Mouse (Mus musculus): ENCODE results near the gene Hrc.
A peak's percentile ranks its signal among the peaks of the same experiment; 100 is the strongest.
"Not testable (repeated sequence)": the region's sequence is repeated elsewhere in the genome, so short reads cannot be mapped to it uniquely, and the experiment has no call there.

The Hrc gene

DNA sequence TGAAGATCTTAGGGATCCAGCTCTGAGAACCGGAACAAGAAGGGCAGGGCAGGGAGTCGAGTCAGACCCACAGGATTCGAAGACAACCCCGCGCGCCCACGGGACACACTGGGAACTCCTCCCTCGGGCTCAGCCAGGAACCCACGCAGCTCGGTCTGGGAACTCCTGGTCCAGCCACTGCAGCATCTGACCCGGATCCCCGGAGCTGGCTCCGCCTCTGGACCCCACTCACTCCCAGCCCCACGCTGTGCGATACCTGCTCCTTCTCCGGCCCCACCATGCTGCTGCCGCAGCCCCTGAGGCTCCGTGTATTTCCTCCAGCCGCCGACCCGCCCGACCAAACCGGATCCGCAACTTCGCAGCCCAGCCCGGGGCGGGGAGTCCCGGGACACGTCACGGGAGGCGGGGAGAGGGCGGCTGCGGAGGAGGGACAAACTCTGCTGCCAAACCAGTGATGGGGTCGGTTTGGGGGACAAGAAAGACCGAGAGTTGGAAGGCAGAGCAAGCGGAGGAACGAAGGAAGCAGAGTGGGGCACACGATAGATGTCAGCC, 1.6 kb upstream of the Hrc start, which contains the start of gene Trpm4:
Gene Trpm4 (minus strand): TSS at position 350 of the 552 bp plus-strand sequence.
- DNase-seq (ENCODE audit: low read depth, low spot score): peak; percentile 69

DNA sequence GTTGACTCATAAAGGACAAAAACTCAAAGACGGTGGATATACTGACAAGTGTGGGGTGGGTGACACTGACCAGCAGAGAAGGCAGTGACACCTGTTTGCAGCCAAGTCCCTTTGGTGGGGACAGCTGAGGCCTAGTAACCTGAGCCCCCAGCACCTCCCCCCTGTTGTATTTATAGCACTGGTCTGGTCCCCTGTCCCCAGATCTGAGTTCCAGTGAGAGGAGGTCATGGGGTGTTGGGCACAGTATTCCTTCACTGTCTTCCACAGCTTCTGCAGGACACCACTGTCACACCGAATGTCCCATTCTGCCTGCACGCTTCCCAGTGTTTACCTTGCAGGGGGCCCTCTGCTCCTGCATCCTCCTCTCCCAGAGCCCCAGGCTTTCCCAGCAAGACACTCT, 485 bp upstream of the Hrc start:
- DNase-seq (ENCODE audit: low read depth, low spot score): no peak

DNA sequence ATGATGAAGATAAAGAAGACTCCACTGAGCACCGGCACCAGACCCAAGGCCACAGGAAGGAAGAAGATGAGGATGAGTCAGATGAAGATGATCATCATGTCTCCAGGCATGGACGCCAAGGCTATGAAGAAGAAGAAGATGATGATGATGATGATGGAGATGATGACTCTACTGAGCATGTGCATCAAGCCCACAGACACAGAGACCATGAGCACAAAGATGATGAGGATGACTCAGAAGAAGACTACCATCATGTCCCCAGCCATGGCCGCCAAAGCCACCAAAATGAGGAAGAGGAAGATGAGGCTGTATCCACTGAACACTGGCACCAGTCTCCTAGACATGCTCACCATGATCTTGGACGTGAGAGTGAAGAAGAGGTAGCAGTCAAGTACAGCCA, 1.2 kb downstream of the Hrc start:
- DNase-seq (ENCODE audit: low read depth, low spot score): no peak

DNA sequence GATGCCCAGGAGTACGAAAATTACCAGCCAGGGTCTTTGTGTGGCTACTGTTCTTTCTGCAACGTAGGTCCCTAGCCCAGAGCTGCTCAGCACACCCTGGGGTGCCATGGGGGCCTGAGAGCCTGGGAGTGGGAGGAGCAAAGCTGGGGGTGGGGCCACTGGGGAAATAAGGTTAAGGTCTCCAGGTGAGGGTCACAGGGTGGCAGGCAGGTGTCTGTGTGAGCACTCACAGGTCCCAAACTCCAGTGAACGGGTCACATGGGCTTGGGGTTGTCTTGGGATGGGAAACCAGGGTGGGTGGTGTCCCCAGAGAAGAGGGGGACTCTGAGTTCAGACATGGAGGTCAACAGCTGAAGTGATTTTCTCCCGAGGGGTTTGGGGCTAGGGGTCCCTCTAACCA, 2.4 kb downstream of the Hrc start:
- no peak for DNase-seq (ENCODE audit: low read depth, low spot score)

DNA sequence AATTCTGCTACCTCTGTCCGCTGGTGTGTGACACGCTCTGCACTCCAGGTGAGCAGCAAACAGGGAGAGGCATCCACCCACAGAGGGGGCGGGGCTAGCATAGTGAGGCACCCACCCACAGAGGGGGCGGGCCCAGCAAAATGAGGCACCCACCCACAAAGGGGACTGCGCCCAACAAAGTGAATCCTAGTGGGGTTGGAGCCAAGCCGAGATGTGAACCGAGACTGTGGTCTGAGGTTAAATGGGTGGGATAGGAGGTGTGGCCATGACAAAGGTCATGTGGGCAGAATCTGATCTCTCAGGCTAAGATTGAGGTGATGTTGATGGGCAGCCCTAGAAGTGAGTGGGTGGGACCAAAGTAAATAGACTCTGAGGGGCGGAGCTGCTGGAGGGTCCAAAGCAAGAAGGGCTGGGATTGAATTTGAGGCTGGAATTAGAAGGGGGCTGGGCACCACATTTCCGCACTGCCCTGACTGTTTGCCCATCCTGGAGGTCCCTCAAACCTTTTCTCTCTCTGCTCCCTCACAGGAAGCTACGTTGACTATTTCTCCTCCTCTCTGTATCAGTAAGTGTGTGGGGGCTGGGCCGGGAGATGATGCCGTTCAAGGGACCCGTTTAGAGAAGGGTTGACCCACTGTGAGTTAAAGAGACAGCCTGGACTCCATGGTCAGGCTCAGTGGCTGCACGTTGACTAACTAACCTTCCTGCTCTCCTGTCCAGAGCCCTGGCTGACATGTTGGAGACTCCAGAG, 3.2 kb downstream of the Hrc start:
- no peak for DNase-seq (ENCODE audit: low read depth, low spot score)

DNA sequence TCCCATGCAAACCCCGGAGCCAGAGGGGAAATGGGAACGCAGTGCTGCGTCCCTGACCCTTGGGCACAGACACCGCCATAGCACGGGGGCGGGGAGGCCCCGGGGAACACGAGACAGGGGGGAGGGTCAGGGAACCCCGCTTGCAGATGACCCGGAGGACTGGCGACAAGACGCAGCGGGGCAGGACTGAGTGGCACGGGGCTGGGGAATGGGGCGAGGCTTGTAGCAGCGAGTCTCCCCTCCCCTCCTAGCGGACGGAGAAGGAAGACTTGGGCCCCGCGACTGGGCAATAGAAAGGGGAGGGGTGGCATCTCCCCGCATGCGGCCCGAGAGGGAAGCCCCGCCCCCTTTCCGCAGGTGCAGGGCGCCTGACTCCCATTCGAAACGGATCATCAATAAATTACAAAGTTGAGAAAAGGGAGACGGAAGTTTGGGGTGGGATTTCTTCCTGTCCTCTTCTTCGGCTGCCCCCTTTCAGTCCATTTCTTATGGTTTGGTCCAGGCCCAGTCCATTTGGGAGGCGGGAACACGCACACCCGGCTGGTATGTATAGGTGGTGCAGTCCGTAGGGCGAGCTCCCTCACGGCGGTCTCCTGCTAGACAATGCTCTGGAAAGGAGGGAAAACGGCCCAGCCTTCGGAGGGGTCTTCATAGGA, 4.4 kb downstream of the Hrc start:
- peak; percentile 82 for DNase-seq (ENCODE audit: low read depth, low spot score)

DNA sequence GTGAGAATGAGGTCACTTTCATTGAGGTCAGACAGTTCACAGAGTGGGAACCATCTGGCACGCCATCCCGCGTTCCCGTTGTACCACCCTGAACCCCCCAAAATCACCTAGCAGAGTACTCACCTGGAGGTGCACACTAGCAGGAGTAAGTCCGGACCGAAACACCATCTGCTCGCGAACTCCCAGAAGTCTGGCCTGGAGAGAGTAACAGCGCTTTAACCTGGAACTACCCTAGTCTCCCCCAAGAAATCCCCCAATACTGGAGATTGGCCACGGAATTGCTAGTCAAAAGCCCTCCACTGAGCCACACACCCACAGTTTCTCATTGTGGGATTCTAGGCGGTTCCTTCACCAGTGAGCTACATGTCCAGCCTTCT, 5.0 kb downstream of the Hrc start:
- no peak for DNase-seq (ENCODE audit: low read depth, low spot score)

DNA sequence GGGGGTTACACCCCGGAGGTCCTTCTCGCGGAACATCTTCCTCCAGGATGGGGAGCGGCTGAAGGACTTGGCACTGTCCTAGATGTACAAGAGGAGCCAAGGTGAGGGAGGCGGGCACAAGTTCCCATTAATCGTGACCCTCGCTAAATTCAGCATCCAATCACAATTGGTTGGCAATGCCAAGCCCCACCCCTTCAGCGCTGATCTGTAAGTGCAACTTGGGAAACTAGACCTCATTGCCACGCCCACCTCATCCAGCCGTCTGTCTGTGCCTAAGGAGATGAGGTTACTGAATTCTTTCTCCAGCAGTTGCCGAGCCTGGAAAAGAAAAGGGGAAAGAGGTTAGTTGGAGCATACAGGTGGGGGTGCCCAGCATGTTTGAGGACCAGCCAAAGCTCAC, 5.6 kb downstream of the Hrc start:
- DNase-seq (ENCODE audit: low read depth, low spot score): peak; percentile 74

DNA sequence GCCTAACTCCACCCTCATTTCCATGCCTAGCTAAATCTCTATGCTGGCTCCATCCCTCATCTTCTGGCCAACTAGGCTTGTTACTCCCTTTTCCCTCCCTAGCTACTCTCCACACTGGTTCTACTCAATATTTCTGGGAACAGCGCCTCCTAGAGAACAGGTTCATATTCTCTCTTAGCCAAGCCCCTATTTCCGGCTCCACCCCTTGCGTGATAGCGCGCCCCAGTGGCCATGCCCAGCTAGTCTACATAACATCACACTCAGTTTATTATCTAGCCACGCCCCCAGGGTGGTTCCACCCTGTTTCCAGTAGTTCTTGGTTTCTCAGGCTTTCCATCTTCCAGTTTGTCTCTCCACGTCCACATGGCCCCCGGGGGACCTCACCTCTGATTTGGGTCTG, 6.2 kb downstream of the Hrc start:
- DNase-seq (ENCODE audit: low read depth, low spot score): peak; percentile 86

DNA sequence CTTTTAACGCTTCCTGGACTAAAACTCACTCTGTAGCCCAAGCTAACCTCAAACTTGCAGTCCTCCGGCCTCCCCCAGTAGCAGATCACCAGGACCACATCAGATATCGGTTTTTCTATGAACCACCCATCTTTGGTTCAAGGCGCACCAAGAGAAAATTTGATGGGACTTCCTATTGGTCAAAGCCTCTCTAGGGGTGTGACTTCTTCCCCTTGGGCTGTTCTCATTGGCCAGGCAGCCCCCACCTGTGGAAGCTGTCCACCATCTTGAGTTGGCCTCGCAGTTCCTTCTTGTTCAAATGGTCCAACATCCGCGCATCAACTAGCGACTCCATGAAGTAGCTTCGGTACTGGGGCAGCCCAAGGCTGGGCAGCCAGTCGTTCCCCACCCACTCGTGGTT, 7.0 kb downstream of the Hrc start:
- no peak for DNase-seq (ENCODE audit: low read depth, low spot score)

DNA sequence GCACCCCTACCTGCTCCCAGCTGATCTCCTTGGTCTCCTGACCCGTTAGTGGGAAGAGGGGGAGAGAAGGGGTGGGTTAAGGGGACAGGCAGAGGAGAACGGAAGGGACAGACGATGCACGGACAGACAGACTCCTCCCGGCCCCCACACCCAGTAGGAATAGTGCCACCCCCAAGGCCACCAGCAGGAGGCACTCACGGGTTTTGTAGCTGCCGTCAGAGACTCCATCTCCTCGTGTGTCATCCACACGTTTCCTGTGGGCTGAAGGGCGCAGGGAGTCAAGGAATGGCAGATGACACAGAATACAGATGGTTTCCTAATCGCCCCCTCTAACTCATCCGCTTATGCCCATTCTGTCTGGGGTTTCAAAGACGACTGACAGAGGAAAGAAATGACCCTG, 8.5 kb downstream of the Hrc start:
- no peak for DNase-seq (ENCODE audit: low read depth, low spot score)

DNA sequence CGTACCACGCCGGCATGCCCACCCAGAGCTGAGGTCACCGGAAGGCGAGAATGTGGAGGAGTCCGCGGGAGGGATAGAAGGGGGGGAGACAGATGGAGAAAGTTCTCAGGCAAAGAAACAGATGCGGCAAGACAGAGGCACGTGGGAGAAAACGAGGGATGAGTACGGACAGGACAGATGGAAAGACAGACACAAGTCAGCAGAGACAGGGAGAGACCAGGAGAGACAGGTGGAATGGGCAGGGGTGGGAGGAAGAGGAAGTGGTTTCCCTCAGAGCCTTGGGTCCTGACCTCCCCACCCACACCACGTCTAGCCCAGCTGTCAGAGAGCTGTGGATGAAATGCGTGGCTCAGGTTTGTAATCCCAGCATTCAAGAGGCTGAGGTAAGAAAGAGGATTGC, 11.8 kb downstream of the Hrc start:
- no peak for DNase-seq (ENCODE audit: low read depth, low spot score)

DNA sequence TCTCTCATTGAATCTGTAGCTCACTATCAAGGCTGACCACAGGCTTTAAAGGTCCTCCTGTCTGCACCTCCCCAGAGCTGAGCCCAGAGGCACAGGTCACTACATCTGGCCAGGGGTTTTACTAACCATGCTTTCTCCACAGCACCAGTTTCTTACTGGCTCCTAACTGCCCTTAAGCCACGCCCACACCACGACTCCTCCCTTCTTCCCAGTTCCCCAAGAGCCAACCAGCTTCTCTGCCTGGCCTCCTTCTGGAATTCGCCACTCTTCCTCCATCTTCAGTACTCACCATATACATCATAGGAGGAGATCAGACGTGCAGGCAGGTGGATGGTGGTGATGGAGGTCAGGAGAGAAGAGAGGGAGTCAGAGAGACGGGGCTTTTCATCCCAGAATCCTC, 18.0 kb downstream of the Hrc start:
- DNase-seq (ENCODE audit: low read depth, low spot score): no peak

DNA sequence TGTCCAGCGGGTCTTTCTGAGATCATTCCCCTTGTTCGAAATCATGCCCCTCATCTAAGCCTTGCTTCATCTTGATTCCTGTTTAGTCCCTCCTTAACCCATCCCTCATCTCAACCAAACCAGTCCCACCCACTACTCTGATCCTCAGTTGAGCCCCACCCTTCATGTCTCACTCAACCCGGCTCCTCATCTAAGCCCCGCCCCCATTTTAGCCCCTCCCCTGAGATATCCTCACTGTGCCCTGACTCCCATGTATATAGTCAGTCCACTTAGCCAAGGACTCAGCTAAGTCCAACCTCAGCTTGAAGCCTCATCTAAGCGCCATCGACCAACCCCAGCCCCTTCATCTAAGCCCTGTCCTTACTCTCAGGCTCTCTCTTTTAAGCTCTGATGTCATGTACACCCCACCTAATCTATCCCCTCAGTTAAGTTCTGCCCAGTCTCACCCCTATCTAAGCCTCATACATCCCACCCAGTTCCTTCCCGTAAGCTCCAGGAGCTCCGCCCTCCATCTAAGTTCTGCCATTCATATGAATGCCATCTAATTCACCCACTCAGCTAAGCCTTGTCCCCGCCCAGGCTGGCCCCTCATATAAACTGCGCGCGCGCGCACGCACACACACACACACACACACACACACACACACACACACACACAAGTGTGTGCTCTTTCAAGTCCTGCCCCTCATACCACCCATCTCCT, 20.4 kb downstream of the Hrc start:
- DNase-seq (ENCODE audit: low read depth, low spot score): no peak

DNA sequence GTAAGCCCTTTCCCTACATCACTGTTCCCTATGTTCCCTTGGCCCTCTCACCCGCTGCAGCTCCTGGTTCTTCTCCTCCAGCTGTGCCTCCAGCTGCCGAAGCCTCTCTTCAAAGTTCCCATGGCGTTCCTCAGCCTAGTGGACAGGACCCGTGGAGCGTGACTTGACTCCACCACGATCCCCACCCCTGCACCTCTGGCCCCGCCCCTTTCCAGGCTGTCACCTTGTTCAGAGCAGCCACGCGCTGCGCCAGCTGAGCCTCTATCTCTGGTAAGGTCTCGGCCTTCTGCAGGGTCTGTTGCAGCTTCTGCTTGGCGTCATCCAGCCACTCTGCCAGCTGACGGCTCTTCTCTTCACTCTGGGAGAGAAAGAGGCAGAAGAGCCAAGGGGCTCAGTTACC, 21.0 kb downstream of the Hrc start:
- no peak for DNase-seq (ENCODE audit: low read depth, low spot score)

DNA sequence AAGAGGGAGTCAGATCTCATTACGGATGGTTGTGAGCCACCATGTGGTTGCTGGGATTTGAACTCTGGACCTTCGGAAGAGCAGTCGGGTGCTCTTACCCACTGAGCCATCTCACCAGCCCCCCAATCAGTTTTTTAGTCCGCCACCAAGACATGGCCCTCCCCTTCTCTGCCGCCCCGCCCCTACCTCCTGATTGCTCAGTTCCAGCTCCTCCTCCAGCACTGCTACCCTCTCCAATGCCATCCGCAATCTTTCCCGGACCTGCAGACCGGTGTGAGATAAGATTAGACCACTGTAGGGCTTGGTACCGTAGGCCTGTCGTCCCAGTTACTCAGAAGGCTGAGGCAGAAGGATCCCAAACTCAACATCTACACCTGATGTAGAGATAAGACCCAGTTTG, 24.0 kb downstream of the Hrc start:
- DNase-seq (ENCODE audit: low read depth, low spot score): not testable (repeated sequence)

DNA sequence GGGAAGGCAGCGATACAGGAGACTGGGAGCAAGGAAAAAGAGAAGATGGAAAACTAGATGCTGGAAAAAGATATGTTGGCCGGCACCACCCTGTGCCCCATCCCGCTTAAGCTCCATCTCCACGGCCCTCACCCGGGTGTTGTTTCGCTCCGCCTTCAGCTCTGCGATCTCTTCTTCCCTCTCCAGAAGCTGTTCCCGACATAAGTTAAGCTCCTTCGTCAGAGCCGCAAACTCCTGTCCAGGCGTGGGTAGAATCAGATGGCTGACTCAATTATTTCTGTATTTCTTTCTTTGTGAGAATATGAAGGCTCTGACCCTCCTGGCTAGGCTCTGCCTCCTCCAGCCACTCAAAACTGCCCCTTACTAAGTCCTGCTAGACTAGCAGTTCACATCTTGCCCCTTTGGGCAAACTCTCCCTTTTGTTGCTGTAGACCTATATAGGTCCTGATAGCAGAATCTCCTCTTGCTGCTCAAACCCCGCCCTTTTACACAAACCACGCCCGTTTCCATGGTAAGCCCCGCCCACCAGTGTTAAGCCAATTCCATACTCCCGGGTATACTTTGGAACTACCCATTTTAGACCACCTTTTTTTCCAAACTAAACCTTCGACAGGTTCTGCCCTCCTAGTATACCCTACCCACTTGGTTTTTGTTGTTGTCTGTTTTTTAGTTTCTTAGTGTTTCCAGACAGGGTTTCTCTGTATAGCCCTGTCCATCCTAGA, 25.5 kb downstream of the Hrc start:
- DNase-seq (ENCODE audit: low read depth, low spot score): no peak

DNA sequence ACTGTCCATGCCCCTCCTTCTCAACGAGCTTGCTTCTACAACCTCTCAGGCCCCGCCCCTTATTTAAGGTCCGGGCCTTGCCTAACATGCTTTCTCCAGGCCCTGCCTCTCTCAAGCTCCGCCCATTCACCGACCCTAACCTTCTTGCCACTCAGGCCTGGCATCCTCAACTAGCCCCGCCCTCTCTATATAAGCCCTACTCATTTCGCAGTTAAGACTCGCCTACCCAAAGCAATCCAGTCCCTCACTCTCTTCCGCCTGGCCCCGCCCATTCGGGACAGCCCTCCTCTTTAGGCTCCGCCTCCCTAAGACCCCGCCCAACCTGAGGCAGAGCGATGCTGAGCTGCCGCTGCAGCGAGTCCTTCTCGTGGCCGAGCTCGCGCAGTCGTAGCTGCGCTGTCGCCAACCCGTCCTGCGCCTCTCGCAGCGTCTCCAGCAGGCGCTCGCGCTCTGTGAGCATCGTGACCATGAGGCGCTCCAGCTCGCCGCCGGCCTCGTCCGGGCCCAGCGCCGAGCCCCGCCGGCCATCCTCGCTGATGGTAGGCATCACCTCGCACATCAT, 26.2 kb downstream of the Hrc start:
- DNase-seq (ENCODE audit: low read depth, low spot score): peak; percentile 83

DNA sequence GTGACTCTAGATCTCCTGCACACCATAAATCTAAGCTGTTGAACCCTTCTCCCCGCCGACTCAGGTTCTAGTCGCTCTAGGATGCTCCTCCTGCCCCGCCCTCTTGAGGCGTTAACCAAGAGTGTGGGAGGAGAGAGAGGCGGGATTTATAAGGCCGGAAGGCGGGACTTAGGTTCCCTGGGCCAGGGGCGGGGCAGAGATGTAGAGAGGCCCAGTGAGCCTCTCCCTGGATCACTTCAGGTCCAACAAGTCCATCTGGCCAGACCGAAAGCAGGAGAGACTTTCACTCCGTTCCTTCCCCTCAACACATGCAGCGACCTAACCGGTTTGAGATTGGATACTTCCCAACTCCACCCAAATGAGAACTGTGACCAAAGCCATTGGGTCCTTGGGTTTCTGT, 27.7 kb downstream of the Hrc start:
- DNase-seq (ENCODE audit: low read depth, low spot score): no peak

DNA sequence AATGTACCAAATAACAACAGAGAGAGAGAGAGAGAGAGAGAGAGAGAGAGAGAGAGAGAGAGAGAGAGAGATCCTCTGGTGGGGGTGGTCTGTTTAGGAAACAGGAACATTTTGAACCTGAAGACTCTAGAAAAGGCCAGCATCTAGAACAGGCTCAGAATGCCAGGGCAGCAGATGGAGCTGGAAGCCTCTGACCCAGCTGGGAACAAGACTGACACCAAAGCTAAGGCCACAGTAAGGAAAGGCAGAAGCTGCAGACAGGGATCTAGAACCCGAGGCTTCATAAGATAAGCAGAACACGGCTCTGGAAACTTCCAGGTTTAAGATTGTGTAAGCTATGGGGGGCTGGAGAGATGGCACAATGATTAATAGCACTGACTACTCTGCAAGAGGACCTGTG, 28.9 kb downstream of the Hrc start:
- DNase-seq (ENCODE audit: low read depth, low spot score): no peak

DNA sequence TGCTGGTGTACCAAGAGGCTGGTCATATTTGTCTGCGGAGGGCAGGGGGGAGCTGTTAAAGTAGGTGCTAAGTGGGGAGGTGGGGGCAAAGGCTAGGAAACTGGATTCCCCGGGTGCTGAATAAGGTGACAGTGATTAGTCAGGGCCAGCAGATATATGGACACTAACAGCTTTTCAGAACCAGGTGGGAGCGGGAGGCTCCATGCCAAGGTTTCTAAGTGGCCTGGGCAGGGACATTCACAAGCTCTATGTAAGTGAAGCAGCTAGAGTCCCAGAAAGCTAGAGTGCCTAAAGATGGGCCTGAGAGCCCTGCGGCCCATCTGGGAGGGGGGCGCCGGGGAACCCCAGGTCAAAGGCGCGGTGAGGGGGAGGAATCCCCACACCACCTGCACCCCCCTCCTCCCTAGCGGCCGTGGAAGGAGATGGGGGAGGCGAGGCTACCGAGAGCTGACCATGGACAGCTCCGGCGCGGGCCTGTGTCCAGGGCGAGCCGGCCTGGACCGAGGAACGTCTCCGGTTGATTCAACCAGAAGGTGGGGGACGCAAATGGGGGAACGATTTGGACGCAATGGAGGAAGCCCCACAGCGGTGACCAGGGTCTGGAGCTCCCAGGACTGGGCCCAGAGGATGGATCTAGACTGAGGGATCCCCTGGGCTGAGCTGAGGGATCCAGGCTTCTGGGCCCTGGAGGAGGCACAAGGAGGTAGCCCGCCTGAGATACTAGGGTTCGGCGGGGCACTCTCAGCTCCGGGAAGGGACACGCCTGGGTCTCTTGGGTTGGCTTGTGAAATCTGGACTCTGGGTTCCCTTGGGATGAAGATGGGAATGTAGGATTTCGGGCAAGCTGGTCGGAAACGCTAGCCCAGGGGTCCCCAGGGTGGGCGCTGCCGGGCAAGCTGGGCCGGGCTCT, 30.9 kb downstream of the Hrc start:
- no peak for DNase-seq (ENCODE audit: low read depth, low spot score)
